Mouse (Mus musculus): ENCODE data around the gene Stat3.

Gene Stat3

DNA sequence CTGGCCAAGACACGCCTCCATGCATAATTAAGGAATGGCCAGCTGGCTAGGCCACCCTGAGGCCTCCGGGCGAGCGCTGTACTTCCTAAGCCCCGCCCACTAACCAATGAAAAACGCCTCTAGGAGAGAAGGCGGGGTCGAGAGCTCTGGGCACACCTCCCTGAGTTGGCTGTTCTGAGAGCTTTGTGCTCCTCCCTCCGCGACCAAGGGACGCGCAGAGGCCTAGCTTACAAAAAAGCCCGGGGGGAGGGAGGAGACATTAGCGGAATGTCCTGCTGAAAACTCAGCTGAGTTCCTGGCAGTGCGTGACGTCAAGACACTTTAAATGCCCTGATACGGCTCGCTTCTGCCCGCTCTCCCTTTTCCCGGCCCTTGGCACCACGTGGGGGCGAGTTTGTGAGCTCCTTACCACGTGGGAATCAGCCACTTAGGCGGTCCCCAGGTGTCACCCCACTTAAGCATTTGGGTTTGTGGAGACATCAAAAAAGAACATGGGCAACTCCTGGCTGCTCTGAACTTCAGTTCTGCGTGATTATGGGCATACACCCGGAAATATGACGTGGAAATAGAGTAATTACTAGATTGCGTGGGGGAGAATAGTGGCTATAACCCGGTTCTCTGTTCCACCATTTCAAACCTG is at the start of gene Stat3:
Stat3 (minus strand) TSS at position 29 of the 640 bp plus-strand sequence.
- DNase-seq = peak; percentile 99

DNA sequence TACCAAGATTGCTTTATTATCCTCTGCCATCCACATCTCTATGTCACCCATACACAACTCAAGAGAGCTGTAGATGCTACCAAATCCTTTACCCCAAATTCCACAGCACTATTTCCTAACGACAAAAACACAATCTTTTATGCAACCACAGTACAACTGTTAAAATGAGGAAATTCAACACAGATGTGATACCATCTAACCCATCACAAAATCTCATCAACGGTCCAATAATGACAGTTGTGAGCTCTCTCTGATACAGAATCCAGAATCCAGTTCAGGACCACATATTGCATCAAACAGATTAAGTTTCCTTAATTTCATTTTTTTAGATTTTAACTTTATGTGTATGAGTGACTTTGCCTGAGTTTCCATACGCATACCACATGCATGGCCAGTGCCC is 49.3 kb upstream of the Stat3 start:
- no peak for DNase-seq

- DNase-seq = no peak
These were observed 46.3 kb upstream of the Stat3 start for GRCm38 (mm10) chr11:100985607-100986006.

DNA sequence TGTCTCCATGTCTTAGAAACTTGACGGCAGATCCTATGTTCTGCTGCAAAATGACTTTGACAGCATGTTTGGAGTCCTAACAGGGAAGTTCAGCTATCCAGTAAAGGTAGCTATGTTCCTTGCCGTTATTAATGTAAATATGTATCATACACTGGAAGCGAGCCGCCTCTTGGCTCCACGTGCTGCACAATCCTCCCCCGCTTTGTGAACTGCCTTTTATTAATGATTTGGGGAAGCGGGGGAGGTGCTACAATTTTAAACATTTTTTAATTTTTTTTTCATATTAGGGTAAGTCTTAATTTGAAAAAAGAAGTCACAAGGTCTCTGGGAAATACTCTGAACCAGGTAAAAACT is 44.4 kb upstream of the Stat3 start:
- no peak for DNase-seq

GRCm38 (mm10) chr11:100983125-100983777 is 43.9 kb upstream of the Stat3 start:
- DNase-seq = peak; percentile 61

- no peak for DNase-seq
These were observed 42.7 kb upstream of the Stat3 start for GRCm38 (mm10) chr11:100982087-100982486.

DNA sequence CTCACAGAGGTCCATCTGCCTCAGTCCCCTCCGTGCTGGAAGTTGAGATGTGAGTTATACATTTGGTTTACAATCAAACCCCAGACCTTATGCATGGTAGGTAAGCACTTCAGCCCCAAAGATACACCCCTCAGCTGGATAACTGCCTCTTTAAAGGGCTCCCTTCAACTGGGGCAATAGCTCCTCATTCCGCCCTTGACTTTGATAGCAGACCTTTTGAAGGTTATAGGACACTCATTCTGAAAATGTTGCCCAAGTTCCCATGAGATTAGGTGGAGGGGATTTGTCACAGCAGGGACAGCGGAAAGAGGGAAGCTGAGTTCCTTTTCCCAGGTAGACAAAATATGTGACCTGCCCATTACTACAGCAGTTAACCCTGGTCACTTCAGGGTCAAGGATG is 41.9 kb upstream of the Stat3 start:
- DNase-seq = no peak

GRCm38 (mm10) chr11:100980438-100980837 is 41.1 kb upstream of the Stat3 start:
- DNase-seq = no peak

- no peak for DNase-seq
These were observed 40.5 kb upstream of the Stat3 start for GRCm38 (mm10) chr11:100979887-100980286.

- DNase-seq = no peak
These were observed 35.9 kb upstream of the Stat3 start for GRCm38 (mm10) chr11:100975241-100975640.

- no peak for DNase-seq
These were observed 35.1 kb upstream of the Stat3 start for GRCm38 (mm10) chr11:100974381-100974970.

DNA sequence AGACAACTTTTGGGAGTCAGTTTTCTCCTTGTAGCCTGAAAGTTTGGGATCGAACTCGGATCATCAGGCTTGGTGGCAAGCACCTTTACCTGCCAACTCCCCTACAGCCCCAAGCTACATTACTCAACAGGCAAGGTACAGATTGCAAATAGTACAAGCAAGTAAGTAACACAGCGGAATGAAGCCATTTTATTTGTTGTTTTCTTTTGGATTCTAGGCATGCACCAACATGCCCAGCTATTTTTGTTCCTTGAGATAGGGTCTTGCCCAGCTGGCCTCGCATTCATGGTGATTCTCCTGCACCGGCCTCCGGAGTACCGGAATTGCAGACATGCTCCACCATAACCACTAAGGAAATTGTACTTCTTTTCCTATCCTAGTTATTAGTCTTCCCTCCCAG is 33.9 kb upstream of the Stat3 start:
- no peak for DNase-seq

- DNase-seq = no peak
These were observed 32.1 kb upstream of the Stat3 start for GRCm38 (mm10) chr11:100971455-100971854.

GRCm38 (mm10) chr11:100970557-100970937 is 31.2 kb upstream of the Stat3 start, which contains the start of gene Cavin1:
Gene Cavin1 (minus strand): TSS chr11:100970887.
- DNase-seq = peak; percentile 65

DNA sequence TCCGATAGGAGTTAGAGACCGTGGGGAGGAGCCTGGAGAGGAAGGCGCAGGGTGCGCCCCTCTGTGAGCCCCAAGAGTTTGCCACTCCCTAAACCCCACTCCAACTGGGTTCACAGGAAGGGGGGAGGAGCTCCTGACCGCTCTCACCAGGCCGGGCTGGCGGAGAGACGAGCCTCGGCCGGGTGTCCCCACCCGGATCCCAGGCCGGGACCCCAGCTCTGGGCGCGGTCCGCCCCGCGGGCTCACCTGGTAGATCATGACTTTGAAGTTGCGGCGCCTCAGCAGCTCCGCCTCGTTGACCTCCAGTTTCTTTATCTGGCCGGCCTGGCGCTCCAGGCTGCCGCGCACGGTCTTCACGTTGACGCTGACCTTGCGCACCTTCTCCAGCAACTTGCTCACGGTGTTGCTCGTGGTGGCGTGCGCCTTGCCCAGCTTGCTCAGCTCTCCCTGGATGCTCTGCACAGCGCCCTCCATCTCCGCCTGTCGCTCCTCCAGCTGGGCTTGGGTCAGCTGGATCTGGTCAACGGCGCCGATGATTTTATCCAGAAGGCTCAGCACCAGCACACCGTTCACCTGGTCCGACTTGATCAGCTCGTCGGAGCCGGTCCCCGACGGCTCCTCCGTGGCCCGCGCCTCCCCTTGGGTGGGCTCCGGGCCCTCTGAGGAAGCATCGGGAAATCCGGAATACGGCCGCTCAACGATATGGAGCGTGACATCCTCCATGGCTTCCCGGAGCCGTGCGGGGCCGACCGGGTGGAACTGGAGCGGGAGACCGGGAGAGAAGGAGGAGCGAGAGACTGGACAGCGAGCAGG is 30.6 kb upstream of the Stat3 start:
- DNase-seq = no peak

DNA sequence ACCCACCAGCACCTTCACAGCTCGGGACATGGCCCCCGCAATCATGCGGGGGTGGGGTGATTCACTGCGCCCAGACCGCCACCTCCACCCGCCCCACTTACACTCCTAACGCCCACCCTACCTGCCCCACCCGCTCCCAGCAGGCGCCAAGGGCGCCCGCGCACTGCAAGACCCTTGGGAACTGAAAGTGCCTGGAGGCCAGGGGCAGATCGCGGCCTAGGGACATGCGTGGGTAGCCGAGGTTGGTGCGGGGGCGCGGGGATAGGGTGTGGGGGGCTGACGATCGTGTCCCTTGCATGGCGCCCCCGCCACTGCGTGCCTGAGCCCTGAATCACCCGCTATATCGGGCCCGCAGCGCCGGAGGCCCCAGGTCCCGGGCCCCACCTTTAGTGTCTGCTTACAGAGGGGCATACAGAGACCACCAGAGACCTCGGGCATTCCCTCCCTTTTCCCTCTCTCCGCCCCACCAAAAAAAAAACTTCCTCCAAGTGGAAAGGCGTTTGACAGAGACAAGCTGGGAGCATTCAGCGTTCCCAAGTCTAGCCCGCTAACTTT is 29.9 kb upstream of the Stat3 start:
- no peak for DNase-seq

- no peak for DNase-seq
These were observed 29.2 kb upstream of the Stat3 start for GRCm38 (mm10) chr11:100968501-100968900.

DNA sequence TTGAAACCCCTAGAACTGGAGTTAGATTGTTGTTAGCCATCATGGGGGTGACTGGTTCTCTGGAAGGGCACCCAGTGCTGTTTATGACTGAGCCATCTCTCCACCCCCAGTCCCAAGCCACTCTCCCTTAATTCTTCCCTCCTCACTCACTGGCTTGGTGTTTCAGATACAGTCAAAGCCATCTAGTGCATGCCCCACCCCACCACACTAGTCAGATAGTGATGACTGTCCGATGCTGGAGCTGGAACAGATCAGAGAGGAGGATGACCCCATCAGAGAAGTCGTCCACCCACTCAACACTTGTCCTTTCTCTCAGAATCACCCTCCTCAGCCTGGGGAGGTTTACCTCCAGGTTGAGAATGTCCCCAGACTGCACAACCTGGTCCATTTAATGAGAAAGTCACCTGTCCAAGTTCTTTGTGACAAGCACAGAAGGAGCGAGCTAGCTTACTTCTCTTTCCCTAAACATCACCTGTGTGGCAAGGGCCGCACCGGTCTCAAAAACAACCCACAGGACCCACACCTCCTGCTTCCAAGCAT is 28.6 kb upstream of the Stat3 start:
- no peak for DNase-seq

- no peak for DNase-seq
These were observed 28.0 kb upstream of the Stat3 start for GRCm38 (mm10) chr11:100967376-100967775.

- DNase-seq = no peak
These were observed 26.4 kb upstream of the Stat3 start for GRCm38 (mm10) chr11:100965760-100966159.

DNA sequence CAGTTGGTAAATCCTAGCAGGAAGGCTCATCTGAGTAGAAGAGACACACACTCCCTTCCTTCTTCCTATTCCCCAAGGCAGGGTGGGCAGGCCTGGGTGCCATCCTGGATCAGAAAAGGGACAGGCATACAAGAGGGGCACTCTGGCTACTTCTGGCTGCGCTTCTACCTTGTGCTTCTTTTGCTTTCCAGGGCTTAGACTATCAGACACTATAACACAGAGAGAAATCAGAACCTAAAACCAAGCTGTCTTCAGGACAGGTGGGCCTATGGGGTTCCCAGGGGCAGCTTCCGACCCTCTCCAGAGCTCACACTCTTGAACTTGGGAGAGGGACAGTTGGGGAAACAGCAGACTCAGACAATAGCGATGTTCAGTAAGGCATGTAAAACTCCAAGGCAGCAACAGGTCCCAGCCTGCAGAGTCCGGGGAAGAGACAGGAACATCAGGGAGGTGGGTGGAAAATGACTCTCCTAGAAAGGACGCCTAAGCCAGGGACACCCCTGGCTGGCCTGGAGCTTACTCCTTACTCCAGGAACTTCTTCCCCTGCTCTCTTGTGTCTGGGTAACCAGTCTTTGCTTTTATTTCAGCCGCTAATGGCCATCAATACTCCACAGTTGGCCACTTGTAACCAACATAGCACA is 25.7 kb upstream of the Stat3 start:
- DNase-seq = no peak

DNA sequence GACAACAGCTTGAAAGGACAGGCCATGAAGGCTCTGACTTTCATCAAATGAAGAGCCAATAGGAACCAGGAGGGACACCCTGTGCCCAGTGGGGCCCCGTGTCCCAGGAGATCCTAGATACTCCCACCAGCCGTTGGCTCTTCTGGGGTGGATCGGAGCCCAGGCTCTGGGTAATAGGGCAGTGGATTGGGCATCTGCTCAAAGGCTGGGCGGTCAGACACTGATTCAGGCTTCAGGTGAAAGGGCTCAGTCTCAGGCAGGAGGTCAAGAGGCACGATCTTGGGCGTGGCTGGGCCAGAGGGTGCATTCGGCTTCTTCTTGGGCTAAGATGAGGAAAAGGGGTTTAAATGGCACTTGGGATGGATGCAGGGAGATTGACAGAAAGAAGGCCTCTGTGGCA is 24.8 kb upstream of the Stat3 start:
- no peak for DNase-seq

DNA sequence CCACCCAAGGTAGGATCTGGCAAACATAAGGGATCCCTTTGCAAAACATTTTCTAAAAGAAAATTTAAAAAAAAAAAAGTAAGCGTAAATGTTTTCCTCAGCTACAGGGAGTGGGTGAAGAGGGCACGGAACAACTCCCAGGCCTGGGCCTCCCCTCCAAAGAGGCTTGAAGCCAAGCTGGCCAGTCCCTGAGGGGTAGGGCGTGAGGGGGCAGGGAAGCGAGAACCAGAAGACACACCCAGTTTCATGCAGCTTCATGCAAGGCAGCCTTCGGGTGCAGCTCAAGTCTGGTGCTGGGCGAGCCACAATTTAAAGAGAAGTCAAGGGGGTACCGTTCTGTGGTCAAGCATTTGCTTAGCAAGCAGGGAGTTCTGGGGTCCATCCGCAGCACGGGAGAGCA is 24.3 kb upstream of the Stat3 start:
- no peak for DNase-seq
